Mouse (Mus musculus) small intestine, adult 2 months (tissue): ENCODE data around the gene Alpk3.

ENCODE experiments used
- CTCF ChIP-seq: fragments of 200-500 bp; IDR thresholded peaks from 2 replicates; pipeline ENCODE4 v1.5.1; 2012; ENCODE audit warnings: low read depth, mild to moderate bottlenecking, control low read depth, inconsistent platforms, low read length, moderate library complexity, mixed read lengths; ENCODE audit not compliant: insufficient replicate concordance, insufficient read length; ENCODE audit errors: extremely low read depth
- POLR2A ChIP-seq: fragments of 200-500 bp; IDR thresholded peaks from 2 replicates; pipeline ENCODE4 v1.6.1; 2012; ENCODE audit warnings: low read depth, mild to moderate bottlenecking, control low read depth, inconsistent platforms, low read length, moderate library complexity

- TF ChIP-seq CTCF (no peak), POLR2A (no peak)
Measured at GRCm38 (mm10) chr7:81100341-81100740, 42.9 kb downstream of the Alpk3 start.
